Mouse (Mus musculus): ENCODE results near the gene Cxcl14. TPM values are rescaled to one million over a fixed set of nuclear protein-coding genes. Genes with fewer than 3 reads are reported as not detected.

Gene Cxcl14
- total and polyA plus RNA-seq, 3 experiments = not detected

DNA sequence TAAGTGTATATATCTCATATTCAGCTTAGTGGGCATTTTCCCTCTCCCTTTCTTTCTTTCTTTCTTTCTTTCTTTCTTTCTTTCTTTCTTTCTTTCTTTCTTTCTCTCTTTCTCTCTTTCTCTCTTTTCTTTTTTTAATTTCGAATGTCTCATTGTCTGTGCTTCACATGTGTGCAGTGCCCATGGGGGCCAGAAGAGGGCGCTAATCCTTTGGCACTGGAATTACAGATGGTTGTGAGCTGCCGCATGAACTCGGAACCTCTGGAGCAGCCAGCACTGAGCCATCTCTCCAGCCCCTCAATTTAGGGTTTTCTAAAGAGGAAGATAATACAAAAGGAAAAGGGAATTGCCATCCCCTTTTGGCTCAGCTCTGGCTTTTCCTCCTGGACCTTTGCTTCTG, 29.0 kb downstream of the Cxcl14 start:
- dilution Hi-C loops (cut with MboI; ENCODE audit: extremely low pct_ligation_motif_present, extremely low pct_unique_long_range_greater_than_20kb, low sequenced_read_pairs) (no loop called here), in situ Hi-C loops (cut with MboI; ENCODE audit: low pct_ligation_motif_present, low pct_unique_long_range_greater_than_20kb, low sequenced_read_pairs) (no loop called here)
- DNase-seq (ENCODE audit: extremely low read depth) = no peak
- H3K4me2 ChIP-seq (ENCODE audit: insufficient read depth, low read depth, poor library complexity, severe bottlenecking) = no peak overlapping the region
- peaks cover 16% of the 10 kb centered on the region for H3K9me3 ChIP-seq (replicated peaks; ENCODE audit: low read length)
- H3K27me3 ChIP-seq (replicated peaks) = peaks cover 19% of the 10 kb centered on the region
- H3K79me2 ChIP-seq (replicated peaks; ENCODE audit: control insufficient read depth, extremely low read depth, insufficient read depth, poor library complexity, severe bottlenecking) = no peaks in the 10 kb centered on the region
- no peaks in the 10 kb centered on the region for H3K36me3 ChIP-seq (replicated peaks in 1 of 2; ENCODE audit: control insufficient read depth in 1 of 2, insufficient read depth in 1 of 2, low read length in 1 of 2)
- TF ChIP-seq CTCF (conservative IDR thresholded peaks at IDR 0.05 in 1 of 2, IDR thresholded peaks at IDR 0.05 in 1 of 2; ENCODE audit: low read depth in 2 of 2, low read length in 2 of 2) = peak in 1 of 2 experiments; percentile 31; a peak in 2 of 4 replicates
- no peak for TF ChIP-seq HCFC1 (IDR thresholded peaks at IDR 0.05; ENCODE audit: low read depth, low read length)
- TF ChIP-seq MXI1 (IDR thresholded peaks at IDR 0.05; ENCODE audit: low read depth, low read length) = no peak
- no peak overlapping the region for H3K4me3 ChIP-seq (replicated peaks in 1 of 3; ENCODE audit: low read depth in 2 of 3, low read length in 2 of 3, poor library complexity in 1 of 3)
- no peak overlapping the region for H3K27ac ChIP-seq (ENCODE audit: insufficient read depth, low read depth)
- no peak overlapping the region for H3K9ac ChIP-seq (ENCODE audit: insufficient read depth, low read depth)
- peaks cover 0 to 2% of the 10 kb centered on the region in 2 experiments; a peak in 2 of 4 replicates for H3K4me1 ChIP-seq (ENCODE audit: control insufficient read depth in 1 of 2, insufficient read depth in 2 of 2)

- TF ChIP-seq SMC3 (IDR thresholded peaks at IDR 0.05; ENCODE audit: low read depth, low read length) (peak; percentile 85), ZNF384 (IDR thresholded peaks at IDR 0.05; ENCODE audit: low read depth, low read length) (no peak), MEF2A (IDR thresholded peaks at IDR 0.05; ENCODE audit: borderline replicate concordance, low read depth, low read length) (0 out of 2 replicates have a peak, but pooled peaks have one; percentile 14), MAZ (IDR thresholded peaks at IDR 0.05; ENCODE audit: low read depth, low read length) (no peak), POLR2AphosphoS2 (IDR thresholded peaks at IDR 0.05; ENCODE audit: low read depth, low read length) (no peak), MAFK (IDR thresholded peaks at IDR 0.05; ENCODE audit: insufficient replicate concordance, low read length) (no peak), RAD21 (IDR thresholded peaks at IDR 0.05; ENCODE audit: low read depth, low read length) (peak; percentile 66), MYC (IDR thresholded peaks at IDR 0.05; ENCODE audit: low read depth, low read length) (no peak), IRF4 (IDR thresholded peaks at IDR 0.05; ENCODE audit: low read depth, low read length) (0 out of 2 replicates have a peak, but pooled peaks have one; percentile 15), CTCF (conservative IDR thresholded peaks at IDR 0.05 in 1 of 2, IDR thresholded peaks at IDR 0.05 in 1 of 2; ENCODE audit: low read depth in 2 of 2, low read length in 2 of 2) (peak; percentile 27 to 81; a peak in 2 of 4 replicates), ZC3H11A (IDR thresholded peaks at IDR 0.05; ENCODE audit: low read depth, low read length) (peak; percentile 66)
- in situ Hi-C loops (cut with MboI; ENCODE audit: low pct_ligation_motif_present, low pct_unique_long_range_greater_than_20kb, low sequenced_read_pairs) = no loop called here
- H3K9me3 ChIP-seq (replicated peaks; ENCODE audit: low read length) = peaks cover 14% of the 10 kb centered on the region
- dilution Hi-C loops (cut with MboI; ENCODE audit: extremely low pct_ligation_motif_present, extremely low pct_unique_long_range_greater_than_20kb, low sequenced_read_pairs) = no loop called here
- no peak overlapping the region for H3K4me2 ChIP-seq (ENCODE audit: insufficient read depth, low read depth, poor library complexity, severe bottlenecking)
- no peaks in the 10 kb centered on the region for H3K79me2 ChIP-seq (replicated peaks; ENCODE audit: control insufficient read depth, extremely low read depth, insufficient read depth, poor library complexity, severe bottlenecking)
- DNase-seq (ENCODE audit: extremely low read depth) = peak; percentile 52
- no peak overlapping the region for H3K4me3 ChIP-seq (replicated peaks in 1 of 3; ENCODE audit: low read depth in 2 of 3, low read length in 2 of 3, poor library complexity in 1 of 3)
- peaks cover 19% of the 10 kb centered on the region for H3K27me3 ChIP-seq (replicated peaks)
- no peak overlapping the region for H3K9ac ChIP-seq (ENCODE audit: insufficient read depth, low read depth)
- no peak overlapping the region for H3K27ac ChIP-seq (ENCODE audit: insufficient read depth, low read depth)
- H3K4me1 ChIP-seq (ENCODE audit: control insufficient read depth in 1 of 2, insufficient read depth in 2 of 2) = peaks cover 6 to 11% of the 10 kb centered on the region in 2 experiments; a peak in 2 of 4 replicates
- no peaks in the 10 kb centered on the region for H3K36me3 ChIP-seq (replicated peaks in 1 of 2; ENCODE audit: control insufficient read depth in 1 of 2, insufficient read depth in 1 of 2, low read length in 1 of 2)
These were observed 29.9 kb downstream of the Cxcl14 start for GRCm38 (mm10) chr13:56266435-56266834.

DNA sequence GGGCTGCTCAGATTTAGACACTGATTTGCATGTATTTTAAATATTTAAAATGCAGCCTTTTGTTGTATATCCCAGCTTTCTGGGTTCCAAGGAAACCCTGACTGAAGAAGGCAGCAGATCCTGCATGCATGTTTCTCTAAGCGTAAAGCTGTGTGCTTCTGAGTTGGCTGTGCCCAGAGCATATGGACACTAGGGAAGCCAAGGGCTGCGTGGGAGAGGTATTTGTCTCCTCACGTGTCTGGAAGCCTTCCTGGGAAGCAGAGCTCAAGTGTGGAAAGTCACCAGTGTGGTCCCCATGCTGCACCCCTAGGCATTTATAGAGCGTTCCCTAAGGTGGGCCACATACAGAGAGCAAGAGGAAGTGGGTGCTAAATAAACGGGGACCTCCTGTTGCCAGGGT, 30.7 kb downstream of the Cxcl14 start:
- DNase-seq (ENCODE audit: extremely low read depth) = no peak
- Histone ChIP-seq H3K36me3 (replicated peaks in 1 of 2; ENCODE audit: control insufficient read depth in 1 of 2, insufficient read depth in 1 of 2, low read length in 1 of 2) (no peaks in the 10 kb centered on the region), H3K27me3 (replicated peaks) (peaks cover 22% of the 10 kb centered on the region), H3K4me3 (replicated peaks in 1 of 3; ENCODE audit: low read depth in 2 of 3, low read length in 2 of 3, poor library complexity in 1 of 3) (no peak overlapping the region), H3K27ac (ENCODE audit: insufficient read depth, low read depth) (no peak overlapping the region), H3K79me2 (replicated peaks; ENCODE audit: control insufficient read depth, extremely low read depth, insufficient read depth, poor library complexity, severe bottlenecking) (no peaks in the 10 kb centered on the region), H3K9me3 (replicated peaks; ENCODE audit: low read length) (peaks cover 9% of the 10 kb centered on the region), H3K9ac (ENCODE audit: insufficient read depth, low read depth) (no peak overlapping the region), H3K4me1 (ENCODE audit: control insufficient read depth in 1 of 2, insufficient read depth in 2 of 2) (peaks cover 6 to 11% of the 10 kb centered on the region in 2 experiments; a peak in 2 of 4 replicates), H3K4me2 (ENCODE audit: insufficient read depth, low read depth, poor library complexity, severe bottlenecking) (no peak overlapping the region)
- TF ChIP-seq MAZ (IDR thresholded peaks at IDR 0.05; ENCODE audit: low read depth, low read length) = no peak
- TF ChIP-seq MAX (IDR thresholded peaks at IDR 0.05; ENCODE audit: low read length) = no peak
- TF ChIP-seq GABPA (IDR thresholded peaks at IDR 0.05; ENCODE audit: insufficient replicate concordance, low read depth, low read length) = no peak
- TF ChIP-seq HCFC1 (IDR thresholded peaks at IDR 0.05; ENCODE audit: low read depth, low read length) = no peak
- dilution Hi-C loops (cut with MboI; ENCODE audit: extremely low pct_ligation_motif_present, extremely low pct_unique_long_range_greater_than_20kb, low sequenced_read_pairs) (no loop called here), in situ Hi-C loops (cut with MboI; ENCODE audit: low pct_ligation_motif_present, low pct_unique_long_range_greater_than_20kb, low sequenced_read_pairs) (no loop called here)

Measured in CH12.LX (cell line).